Mouse (Mus musculus) lung, postnatal 25 days (tissue): Measurements from ENCODE around the gene Abr.

Experiments
- DNase-seq: peaks from one replicate; pipeline ENCODE4 v3.0.0; 2022; ENCODE audit warnings: low spot score

Gene Abr

DNA sequence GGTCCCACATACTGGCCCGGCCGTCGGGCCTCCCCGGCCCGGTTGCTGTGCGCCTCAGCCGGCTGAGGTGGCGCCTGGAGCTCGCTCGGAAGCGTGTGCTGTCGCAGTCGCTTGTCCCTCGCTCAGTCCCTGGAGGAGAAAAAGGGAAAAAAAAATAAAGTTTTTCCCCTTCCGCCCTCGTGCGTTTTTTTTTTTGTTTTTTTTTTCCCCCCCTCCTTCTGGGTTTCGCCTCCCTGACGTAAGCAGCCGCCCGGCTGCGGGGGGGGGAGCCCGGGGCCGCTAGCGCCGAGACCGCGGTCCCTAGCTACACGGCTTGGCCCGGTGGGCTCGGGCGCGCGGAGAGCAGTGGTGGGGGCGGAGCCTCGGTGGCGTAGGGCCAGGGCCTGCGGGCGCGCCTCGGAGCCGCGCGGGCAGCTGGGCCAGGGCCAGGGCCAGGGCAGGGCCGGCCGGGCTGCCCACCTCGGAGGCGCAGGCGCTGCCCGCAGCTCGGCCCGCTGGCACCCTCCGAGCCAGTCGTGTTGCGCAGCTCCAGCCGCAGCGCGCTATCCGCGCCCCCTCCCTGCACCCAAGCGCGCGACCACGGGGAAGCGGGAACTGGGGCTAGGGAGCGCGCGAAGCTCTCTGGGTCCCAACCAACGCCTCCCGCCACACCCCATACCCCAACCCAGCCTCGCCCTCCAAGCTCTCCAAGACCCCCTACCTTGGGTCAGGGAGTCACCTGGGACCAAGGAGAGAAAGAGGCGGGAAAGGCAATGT is 1.3 kb upstream of the Abr start:
- DNase-seq = peak; percentile 45

DNA sequence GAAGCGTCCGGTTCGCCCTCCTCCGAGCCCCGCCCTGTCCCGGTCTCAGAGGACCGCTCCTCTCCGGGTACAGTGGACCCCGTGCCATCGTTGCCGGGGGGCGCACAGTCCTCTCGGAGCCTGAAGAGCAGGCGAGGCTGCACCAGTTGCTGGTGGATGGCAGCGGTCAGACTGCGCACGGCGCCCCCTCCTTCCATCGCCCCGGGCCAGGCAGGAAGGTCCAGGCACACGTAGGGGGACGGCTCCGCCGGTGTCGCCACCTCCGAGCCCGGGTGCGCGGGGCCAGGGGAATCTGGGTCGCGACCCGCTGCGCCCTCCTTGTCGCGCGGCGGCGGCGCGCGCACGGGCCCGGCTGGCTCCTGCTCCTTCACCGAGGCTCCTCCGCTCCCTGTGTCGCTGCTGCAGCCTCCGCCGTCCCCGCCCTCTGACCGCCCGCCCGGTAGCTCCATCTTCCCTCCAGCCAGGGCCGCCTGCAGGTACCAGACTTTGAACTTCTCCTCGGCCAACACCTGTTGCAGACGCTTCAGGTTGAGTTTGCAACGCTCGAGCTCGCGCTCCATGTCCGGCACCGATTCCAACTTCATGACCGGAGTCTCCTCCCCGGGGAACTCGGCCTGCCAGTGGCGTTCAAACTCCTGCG is 572 bp upstream of the Abr start:
- no peak for DNase-seq

DNA sequence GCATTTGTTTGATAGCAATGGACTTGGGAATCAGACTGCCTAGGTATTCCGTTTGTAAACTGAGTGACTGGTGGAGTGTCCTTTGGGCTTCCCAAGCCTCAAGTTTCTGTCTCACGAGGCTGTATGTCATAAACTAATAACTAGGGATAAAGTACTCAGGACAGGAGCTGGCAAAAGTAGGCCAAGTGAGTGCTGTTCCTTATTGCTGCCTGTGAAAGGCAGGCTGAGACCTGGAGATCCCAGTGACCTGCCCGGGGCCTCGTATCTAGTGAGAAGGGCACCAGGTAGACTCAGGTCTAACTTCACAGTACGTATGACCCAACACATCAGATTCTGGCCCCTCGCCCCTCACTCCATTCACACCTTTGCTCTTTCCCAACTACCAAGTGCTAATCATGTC is 4.0 kb downstream of the Abr start:
- DNase-seq = no peak

DNA sequence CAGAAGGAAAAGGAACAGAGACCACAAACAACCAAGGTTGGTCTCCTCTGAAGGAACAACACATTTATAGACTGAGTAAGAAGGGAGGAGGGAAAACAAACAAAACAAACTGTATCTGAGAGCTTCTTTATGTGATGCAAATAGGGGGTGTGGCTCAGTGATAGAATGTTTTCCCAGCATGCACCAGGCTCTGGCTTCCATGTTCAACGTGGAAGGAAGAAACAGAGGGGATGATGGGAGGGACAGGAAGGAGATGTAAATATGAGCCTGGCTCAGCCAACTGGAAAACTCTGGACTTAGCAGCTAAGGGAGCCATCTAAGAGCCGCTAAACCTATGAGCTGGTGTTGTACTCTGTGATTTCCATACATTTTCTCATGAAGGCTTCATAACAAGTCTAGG is 7.9 kb downstream of the Abr start:
- DNase-seq = no peak

DNA sequence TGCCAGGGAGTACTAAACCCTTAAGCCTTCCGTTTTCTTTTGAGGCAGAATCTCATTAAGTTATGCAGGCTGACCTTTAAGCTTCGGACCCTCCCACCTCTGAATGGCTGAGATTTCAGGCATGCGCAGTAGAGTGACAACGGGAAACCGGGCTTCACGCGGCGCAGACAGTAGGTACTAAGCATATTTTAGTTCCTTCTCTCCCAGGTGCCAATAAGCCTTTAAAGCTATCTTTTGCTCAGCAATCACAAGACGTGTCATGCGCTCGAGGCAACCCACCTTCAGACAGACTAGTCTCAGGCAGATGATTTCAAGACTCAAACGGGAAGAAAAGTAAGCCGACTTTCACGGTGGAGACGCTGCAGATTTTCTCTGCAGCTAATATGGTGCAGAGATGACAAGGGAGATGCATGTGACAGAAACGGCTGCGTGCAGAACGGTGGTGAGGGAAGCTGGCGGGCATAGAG is 9.4 kb downstream of the Abr start:
- no peak for DNase-seq

DNA sequence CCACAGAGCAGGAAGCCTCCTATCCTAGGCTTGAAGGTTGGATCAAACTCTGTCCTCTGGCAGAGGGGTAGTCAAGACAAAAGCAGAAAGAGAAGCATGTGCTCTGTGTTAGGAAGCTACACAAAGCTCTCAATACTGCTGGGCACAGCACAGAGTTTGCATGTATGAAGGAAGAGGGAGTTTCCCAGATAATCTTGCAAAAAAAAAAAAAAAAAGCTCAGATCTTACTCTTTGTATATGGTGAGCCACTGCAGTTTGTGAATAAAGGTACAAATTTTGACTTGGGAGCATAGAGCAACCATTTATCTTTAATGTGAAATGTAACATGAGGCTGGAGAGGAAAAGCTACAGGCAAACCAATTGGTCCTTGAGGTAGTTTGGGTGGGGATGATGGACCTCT is 11.2 kb downstream of the Abr start:
- no peak for DNase-seq

DNA sequence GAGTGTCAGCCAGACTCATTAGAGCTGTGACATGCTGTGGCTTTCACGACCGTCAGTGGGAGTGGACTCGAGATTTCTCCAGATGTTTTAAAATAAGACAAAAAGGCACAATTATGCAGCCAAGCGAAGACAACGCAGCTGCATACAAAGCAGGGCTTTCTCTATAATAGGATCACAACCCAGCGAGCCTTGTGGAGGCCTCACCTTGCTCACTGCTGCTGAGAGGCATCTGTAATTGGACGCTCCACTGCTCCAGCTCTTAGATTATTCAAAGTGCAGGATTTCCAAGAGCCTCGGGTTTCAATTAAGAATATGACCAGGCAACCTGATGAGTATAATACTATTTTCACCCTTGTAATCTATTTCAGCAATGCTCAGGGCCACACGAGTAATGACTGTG is 15.6 kb downstream of the Abr start:
- no peak for DNase-seq

DNA sequence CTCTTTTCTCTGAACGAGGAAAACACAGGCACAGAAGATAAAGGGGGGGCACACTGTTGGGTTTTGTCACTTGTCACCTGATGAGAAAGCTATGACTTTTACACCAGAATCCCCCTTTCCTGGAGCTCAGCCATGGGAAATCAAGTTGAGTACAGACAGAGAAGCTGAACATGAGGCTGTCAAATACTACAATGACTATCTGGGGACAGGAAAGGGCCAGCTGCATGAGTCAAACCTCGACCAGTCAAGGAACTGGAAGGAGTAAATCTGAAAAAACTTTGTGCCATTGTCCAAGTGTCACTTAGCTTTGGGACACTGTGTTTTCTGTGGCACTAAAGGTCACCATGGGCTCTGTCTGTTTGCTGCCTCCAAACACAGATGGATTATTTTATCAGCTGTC is 22.9 kb downstream of the Abr start:
- no peak for DNase-seq

DNA sequence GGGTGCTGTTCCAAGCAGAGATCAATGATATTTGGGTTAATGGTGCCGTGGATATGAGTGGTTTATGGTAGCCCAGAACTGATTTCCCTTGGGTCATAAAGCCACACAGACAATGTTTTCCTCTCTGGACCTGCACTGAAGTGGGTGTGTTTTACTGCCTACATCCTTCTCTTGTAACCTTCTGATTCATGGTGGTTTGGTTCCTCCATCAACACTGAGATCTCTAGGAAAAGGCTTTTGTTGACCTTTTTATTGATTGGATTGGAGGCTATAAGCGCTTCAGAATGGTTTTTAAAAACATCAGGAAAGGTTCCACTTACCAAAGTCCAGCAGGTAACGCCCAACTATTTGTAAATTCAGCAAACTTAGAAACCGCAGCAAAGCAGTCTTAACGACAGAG is 23.4 kb downstream of the Abr start:
- no peak for DNase-seq

DNA sequence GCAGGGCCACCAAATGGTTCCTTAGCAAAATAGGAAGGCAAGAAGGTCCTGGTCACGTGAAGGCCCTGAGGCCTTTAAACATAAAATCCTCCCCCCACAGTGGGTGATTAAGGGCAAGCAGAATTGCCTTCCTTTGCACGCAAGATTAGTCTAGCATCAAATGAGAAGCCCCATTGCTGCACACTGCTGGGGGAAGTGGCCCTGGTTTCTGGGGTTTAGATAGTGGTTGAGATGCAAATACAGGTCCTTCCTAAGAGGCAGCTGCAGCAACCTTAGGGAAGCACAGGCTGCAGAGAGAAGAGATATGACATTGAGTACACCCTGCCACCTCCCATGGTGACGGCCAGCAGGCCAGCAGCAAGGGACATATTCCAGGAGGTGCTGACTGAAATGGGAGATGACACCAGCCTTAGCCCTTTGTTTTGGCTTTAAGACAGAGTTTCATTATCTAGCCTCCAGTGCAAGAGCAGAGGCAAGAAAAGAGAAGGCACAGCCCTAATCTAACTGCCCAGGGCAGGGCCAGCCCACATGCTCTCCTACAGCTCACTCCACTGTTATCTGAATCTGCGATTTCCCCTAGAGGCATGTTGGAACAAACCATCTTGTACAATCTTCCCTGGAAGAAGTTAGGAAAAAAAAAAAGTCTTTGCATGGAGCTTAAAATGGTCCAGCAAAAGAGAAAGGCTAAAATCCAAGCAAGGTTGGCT is 28.3 kb downstream of the Abr start:
- DNase-seq = no peak

DNA sequence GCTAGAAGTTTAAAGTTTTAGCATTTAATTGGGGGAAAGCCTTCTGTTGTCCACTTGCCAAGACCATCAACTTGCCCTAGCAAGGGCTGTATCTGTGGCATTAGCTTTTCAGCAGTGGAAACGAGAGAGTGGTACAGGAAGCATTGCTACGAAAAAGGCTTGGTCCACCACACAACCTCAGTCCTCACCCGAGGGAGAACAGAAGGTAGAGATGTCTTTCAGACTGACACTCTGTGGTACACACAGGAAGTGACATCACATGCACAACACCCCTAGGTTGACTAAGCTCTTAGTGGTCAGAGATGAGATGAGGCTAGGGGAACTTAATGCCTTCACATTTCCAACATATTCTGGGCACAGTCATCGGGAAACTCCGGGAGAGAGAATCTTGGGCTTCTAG is 32.4 kb downstream of the Abr start:
- no peak for DNase-seq

DNA sequence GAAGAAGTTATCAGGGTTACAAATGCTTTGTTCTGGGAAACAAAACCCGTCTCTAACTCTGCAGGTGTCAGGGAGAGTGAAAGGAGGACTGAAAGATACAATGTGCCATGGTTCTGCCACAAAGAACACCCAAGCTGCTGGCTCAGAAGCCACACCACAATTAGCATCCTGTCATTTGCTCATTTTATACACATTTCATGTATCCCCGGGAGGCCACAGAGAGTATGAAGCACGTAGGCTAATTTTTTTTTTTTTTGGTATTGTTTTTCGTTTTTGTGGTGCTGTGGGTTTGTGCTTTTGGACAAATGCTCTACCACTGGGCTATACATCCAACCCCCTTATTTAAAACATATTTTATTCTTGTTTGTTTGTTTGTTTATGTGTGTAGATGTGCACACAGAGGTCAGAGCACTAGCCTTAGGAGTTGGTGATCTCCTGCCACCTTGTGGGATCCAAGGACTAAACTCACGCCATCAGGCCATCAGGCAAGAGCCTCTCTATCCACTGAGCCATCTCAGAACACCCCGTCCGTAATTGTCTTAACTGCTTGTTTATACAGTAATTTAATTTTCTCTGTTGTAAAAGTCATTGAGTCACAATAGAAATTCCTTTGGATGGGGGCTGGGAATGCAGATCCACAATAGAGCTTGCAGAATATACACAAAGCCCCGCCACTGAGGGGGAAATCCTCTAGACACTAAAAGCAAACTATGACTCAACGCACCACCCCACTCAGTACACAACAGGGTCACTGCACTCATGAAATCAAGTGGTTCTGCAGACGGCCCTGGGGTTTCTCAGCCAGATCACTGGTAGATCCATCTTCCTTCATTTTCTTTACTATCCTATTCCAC is 33.3 kb downstream of the Abr start:
- DNase-seq = no peak

DNA sequence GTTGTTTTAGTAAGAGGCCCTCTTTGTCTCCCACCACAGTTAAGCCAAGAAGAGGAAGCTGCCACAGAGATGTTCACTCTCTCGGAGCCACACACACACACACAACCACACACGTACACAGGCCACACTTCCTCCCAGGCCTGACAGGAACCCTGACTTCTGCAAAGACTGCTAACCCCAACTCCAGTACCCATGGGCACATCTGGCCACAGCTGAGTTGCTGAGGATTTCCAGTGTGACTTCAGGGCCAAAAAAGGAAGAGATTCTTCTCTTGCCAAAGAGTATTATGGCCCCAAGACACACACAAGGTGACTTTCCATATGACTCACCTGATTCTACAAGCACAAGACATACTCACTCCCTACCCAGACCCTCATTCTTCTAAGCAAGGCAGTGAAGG is 34.1 kb downstream of the Abr start:
- peak; percentile 43 for DNase-seq

DNA sequence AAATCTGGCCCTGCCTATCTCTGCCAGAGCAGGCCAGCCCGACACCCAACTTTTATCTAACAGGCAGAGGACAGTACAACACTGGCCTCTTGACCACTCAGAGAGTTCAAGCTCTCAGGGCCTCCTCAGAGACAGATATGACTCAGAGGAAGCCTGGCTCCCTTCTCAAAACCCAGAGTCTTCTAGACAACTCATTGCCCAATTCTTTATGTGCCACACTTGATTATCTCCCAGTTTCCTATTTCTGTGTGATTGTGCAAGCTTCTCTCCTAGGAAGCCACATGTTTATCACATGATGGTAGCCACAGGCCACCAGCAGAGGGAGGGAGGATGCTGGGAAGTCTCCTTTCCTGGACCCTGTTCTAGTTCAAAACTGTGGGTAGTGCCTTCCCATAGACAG is 34.8 kb downstream of the Abr start:
- peak; percentile 37 for DNase-seq

DNA sequence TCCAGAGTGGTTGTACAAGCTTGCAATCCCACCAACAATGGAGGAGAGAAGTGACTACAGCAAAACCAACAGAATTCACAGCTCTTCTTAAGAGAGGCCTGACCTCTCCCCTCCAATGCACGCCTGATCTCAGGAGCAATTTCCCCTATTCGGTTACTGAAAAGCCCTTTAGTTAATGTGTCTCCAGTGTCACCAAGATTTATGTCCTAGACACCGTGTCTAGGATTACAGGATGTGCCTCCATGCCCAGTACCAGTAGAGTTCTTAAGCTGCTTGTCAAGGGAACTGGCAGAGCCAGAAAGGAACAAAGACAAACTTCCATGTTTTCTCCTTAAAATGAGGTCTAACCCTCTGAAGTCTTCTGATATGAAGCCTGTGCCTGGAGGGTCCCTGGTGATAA is 36.0 kb downstream of the Abr start:
- no peak for DNase-seq

DNA sequence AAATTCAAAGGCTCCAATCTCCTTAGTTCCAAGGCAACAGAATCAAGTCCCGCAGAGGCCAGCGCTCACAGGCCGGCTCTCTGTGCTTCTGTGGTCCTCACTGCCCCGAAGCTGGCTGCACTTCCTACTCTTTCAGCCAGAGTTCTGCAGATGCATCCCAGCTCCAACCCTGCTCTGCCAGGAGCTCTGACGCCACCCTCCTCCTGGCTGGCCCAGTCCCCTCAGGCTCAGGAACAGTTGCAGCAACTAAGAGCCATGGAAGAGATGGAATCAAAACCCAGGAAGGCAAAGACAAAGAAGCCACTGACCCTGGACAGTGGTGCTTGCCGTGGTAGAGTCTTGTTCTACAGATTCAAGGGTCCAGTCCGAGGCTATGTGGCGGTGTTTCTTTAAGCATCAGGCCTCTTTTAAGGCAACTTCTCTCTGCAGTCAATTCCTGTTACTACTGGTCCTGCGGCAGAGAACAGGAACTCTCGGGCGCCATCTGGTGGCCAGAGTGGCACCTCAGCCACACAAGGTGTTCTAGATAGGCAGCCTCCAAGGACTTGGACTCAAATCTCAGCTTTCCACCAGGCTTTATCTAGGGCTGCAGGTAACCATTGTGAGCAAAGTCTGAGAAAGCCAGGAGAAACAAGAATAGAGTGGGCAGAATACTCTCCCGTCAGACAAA is 44.4 kb downstream of the Abr start:
- peak; percentile 83 for DNase-seq

DNA sequence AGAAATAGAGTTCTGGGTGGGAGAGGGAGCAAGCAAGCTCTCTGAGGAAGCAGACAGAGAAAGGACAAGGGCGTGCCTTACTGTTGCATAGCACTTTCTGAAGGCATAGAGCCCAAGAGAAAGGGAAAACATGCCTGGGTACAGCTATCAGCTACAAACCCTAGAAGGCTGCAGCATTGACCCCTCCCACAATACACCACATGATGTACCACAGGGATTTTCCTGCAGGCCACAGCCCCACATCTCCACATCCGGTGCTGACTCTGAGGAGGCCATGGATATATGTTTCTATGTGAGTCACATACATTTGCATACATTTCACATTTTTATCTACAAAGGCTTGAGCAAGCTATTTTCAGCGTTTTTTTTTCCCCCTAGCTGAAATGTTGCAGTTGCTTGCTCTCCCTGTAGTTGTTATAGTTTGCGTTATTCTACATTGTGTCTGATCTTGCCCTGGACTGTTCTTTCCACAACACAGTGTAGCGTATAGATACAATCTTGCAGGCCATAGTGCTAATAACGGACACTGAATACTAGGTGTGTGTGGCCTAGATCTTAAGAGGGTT is 49.2 kb downstream of the Abr start:
- DNase-seq = no peak

DNA sequence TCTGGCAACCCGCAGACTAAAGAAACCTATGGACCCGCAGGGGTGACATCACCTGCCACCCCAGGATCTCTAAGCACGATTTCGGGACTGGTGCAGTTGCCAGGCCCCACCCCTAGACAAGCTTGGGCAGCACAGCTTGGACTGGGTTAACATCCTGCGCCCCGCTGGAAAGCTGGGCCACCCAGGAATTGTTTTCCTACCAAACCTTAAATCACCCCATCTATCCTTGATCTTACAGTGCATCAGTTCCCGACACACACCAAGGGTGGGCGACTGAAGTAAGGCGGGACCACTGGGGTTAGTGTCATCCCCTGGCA is 50.5 kb downstream of the Abr start:
- DNase-seq = no peak

DNA sequence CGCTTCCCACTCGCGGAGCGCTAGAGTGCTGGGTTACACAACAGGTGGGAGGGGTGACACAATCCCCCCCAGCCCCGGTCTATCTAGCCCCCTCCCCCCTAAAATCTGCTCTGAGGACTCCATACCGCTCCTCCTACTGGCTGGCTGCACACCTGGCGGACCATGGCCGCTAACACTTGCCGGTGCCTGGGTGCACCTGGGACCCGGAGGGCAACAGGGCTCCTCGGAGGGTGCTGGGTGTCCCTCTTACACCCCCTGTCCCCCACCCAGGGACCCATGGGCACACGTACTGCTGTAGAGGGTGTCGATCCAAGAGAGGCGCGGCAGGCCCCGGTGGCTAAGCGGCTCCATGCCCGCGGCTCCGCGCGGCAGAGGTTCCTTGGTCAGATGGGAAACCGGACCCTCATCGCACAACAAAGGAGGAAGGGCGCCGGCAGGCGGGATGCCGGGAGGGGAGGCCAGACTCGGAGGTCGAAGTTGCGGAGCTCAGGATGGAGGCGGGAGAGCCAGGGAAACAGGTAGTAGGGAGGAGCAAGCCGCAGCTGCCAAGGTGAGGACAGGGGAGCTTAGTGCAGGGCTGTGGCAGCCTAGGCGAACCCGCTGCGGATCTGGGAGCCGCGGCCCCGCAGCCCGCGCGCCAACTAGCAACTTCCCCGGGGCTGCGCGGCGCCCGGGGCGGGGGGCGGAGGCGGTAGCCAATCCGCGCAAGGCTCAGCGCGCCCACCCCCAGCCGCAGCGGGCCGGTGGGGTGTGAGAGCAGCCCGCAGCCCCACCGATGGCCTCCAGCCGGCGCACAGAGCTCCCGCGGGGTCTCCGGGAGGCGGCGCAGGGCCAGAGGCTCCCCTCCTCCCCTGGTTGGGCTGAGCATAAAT is 51.1 kb downstream of the Abr start:
- DNase-seq = no peak

DNA sequence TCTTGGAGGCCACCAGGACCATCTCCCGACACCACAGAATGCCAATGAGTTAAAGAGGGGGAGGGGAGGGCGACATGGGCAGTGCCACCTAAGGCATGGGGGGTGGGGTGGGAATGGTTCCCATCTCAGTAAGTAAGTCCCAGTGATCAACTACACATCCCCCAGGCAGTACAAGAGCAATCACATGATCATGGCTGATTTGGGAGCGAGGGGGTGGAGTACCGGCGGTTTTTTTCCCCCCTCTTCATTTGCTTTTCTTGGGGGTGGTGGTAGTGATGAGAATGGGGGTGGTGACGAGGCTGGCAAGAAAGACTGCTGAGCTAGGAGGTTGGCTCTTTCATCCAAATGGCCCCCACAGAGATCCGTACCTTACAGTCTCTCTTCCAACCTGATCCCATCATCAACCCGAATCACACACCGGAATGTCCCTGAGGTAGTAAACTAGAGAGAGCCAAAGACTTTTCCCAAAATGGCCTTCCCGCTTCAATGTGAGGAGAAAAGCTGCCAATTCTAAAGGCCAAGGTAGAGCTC is 51.8 kb downstream of the Abr start:
- DNase-seq = no peak
